Mouse (Mus musculus) forebrain, postnatal 0 days (tissue): ENCODE measurements around the gene Hrg. TPM values are rescaled to one million over a fixed set of nuclear protein-coding genes. Genes with fewer than 3 reads are reported as not detected.
"Not testable (repeated sequence)": the region's sequence is repeated elsewhere in the genome, so short reads cannot be mapped to it uniquely, and the experiment has no call there.

Experiments
- ATAC-seq: fragments of 200-750 bp; cut with Nextera tagmentation; 2 replicates; pipeline ENCODE4 v1.8.0; 2017; ENCODE audit warnings: mild to moderate bottlenecking, moderate library complexity
- DNase-seq: peaks from one replicate; pipeline ENCODE4 v3.0.0-alpha.2; 2015
- H3K27ac ChIP-seq: fragments of 300-500 bp; sonication (generic); 2 replicates; pipeline ENCODE4 v1.5.1; 2014; ENCODE audit warnings: low read depth, mild to moderate bottlenecking, antibody characterized with exemption, low read length, moderate library complexity, mixed read lengths
- H3K27me3 ChIP-seq: fragments of 300-500 bp; sonication (generic); 2 replicates; pipeline ENCODE4 v1.6.1; 2014; ENCODE audit warnings: mild to moderate bottlenecking, low read length, mixed read lengths; ENCODE audit not compliant: insufficient read depth
- H3K36me3 ChIP-seq: fragments of 300-500 bp; sonication (generic); 2 replicates; pipeline ENCODE4 v1.6.1; 2014; ENCODE audit warnings: mild to moderate bottlenecking, moderate library complexity; ENCODE audit not compliant: insufficient read depth
- H3K4me1 ChIP-seq: fragments of 300-500 bp; sonication (generic); 2 replicates; pipeline ENCODE4 v1.6.1; 2014; ENCODE audit warnings: antibody characterized with exemption; ENCODE audit not compliant: insufficient read depth
- H3K4me2 ChIP-seq: fragments of 300-500 bp; sonication (generic); 2 replicates; pipeline ENCODE4 v1.6.1; 2014; ENCODE audit warnings: low read depth, mild to moderate bottlenecking, moderate library complexity
- H3K4me3 ChIP-seq: fragments of 300-500 bp; sonication (generic); 2 replicates; pipeline ENCODE4 v1.5.1; 2014; ENCODE audit warnings: low read depth, low read length, mixed read lengths
- H3K9ac ChIP-seq: fragments of 300-500 bp; sonication (generic); 2 replicates; pipeline ENCODE4 v1.6.1; 2014; ENCODE audit warnings: mild to moderate bottlenecking
- H3K9me3 ChIP-seq: fragments of 300-500 bp; sonication (generic); 2 replicates; pipeline ENCODE4 v1.6.1; 2016; ENCODE audit warnings: low read length
- CTCF ChIP-seq: sonication (generic); IDR thresholded peaks from 2 replicates; pipeline ENCODE4 v1.5.1; 2016; ENCODE audit warnings: antibody characterized with exemption, control low read depth, low read depth
- WGBS: fragments of 180-500 bp; shearing (Covaris S2); extraction: QIAGEN DNeasy Blood & Tissue Kit; methylation state at CpG from one replicate; pipeline ENCODE4 v1.1.7; 2014; 5-methylcytosine and 5-hydroxymethylcytosine counted together
- polyA plus RNA-seq: library from polyadenylated mRNA; unstranded; fragments of >200 nt; fragmentation: Nextera tagmentation; extraction: Ambion mirVana; gene quantifications from 2 replicates; pipeline ENCODE4 v1.2.1, GENCODE M21; 2015
- total RNA-seq: library from RNA; depleted of rRNA; stranded (reverse); fragments of >200 nt; gene quantifications from 2 replicates; pipeline ENCODE4 v1.2.3, GENCODE M21; 2014

The Hrg gene
- total and polyA plus RNA-seq, 2 experiments from 2014 or later, result not detected

GRCm38 (mm10) chr16:22937631-22938030, 13.2 kb upstream of the Hrg start:
- Histone ChIP-seq H3K9me3 (no peaks in the 10 kb centered on the region), H3K36me3 (no peaks in the 10 kb centered on the region), H3K27me3 (no peaks in the 10 kb centered on the region), H3K27ac (no peak overlapping the region), H3K4me1 (no peaks in the 10 kb centered on the region), H3K4me3 (no peak overlapping the region), H3K9ac (no peak overlapping the region), H3K4me2 (no peak overlapping the region)
- TF ChIP-seq CTCF, result no peak
- no peak for ATAC-seq
- 91% methylated on average over 12 of the region's 12 CpGs for WGBS
- DNase-seq, result no peak

GRCm38 (mm10) chr16:22938541-22938940, 12.3 kb upstream of the Hrg start:
- DNase-seq (no peak), ATAC-seq (no peak)
- Histone ChIP-seq H3K9ac (no peak overlapping the region), H3K36me3 (no peaks in the 10 kb centered on the region), H3K4me2 (no peak overlapping the region), H3K4me3 (no peak overlapping the region), H3K27ac (no peak overlapping the region), H3K4me1 (no peaks in the 10 kb centered on the region), H3K27me3 (no peaks in the 10 kb centered on the region), H3K9me3 (no peaks in the 10 kb centered on the region)
- TF ChIP-seq CTCF, result no peak
- 81% methylated on average over 2 of the region's 2 CpGs for WGBS

DNA sequence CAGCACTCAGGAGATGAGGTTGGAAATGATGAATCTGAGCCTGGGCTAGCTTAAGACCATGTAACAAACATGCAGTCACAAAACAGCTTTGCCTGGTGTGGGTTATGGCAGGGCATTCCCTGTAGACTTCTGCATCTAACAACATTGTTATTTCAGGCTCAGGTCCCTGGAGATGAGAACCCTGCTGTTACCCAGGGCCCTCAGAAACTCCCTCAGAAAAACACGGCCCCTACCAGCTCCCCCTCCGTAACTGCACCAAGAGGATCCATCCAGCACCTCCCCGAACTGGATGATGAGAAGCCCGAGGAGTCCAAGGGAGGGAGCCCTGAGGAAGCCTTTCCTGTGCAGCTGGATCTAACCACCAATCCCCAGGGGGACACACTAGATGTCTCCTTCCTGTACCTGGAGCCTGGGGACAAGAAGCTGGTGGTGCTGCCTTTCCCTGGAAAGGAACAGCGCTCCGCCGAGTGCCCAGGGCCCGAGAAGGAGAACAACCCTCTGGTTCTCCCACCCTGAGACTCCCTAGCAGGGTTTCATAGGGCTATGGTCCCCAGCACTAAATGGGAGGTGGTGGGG, 11.7 kb upstream of the Hrg start:
- 85% methylated on average over 8 of the region's 8 CpGs for WGBS
- H3K27ac ChIP-seq, result no peak overlapping the region
- H3K4me3 ChIP-seq, result no peak overlapping the region
- H3K9me3 ChIP-seq, result no peaks in the 10 kb centered on the region
- H3K36me3 ChIP-seq, result no peaks in the 10 kb centered on the region
- H3K27me3 ChIP-seq, result no peaks in the 10 kb centered on the region
- no peak for TF ChIP-seq CTCF
- H3K4me1 ChIP-seq, result no peaks in the 10 kb centered on the region
- H3K4me2 ChIP-seq, result no peak overlapping the region
- ATAC-seq, result no peak
- DNase-seq, result no peak
- no peak overlapping the region for H3K9ac ChIP-seq

- H3K4me1 ChIP-seq, H3K27ac ChIP-seq, H3K4me3 ChIP-seq, H3K27me3 ChIP-seq, ATAC-seq, DNase-seq, H3K36me3 ChIP-seq, H3K4me2 ChIP-seq, H3K9ac ChIP-seq, H3K9me3 ChIP-seq: not testable (repeated sequence)
Observed at GRCm38 (mm10) chr16:22941825-22942476, 8.9 kb upstream of the Hrg start.

DNA sequence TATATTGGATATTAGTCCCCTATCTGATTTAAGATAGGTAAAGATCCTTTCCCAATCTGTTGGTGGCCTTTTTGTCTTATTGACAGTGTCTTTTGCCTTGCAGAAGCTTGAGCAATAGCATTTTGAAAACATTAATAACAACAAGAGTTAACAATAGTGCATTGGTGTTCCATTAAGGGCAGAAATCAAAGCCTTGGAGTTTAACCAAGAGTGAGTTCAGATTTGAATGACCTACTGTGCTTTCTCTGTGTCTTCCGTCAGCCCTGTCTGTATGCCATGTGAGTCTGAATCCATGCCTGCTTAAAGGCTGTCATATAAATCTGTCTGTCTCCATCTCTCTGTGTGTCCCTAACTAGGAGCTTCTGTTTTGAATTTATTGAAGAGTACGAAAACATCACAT, 3.5 kb upstream of the Hrg start:
- no peak overlapping the region for H3K4me2 ChIP-seq
- 79% methylated on average over 2 of the region's 2 CpGs for WGBS

DNA sequence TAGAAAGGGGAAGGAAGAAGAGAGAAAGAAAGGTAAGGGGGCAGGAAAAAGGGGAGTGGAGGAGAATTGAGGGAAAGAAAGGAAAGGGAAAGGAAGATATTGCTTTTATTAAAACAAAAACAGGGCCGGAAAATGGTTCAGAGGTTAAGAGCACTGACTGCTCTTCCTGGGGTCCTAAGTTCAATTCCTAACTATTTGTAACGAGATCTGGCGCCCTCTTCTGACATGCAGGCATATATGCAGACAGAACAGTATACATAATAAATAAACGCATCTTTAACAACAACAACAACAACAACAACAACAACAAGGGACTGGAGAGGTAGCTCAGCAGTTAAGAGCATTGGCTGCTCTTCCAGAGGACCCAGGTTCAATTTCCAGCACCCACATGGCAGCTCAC, 2.2 kb downstream of the Hrg start:
- ATAC-seq (no peak), DNase-seq (no peak)
- no peak overlapping the region for H3K27ac ChIP-seq
- H3K36me3 ChIP-seq, result no peaks in the 10 kb centered on the region
- TF ChIP-seq CTCF, result peak; percentile 43
- no peaks in the 10 kb centered on the region for H3K27me3 ChIP-seq
- H3K4me3 ChIP-seq, result no peak overlapping the region
- no peak overlapping the region for H3K4me2 ChIP-seq
- no peaks in the 10 kb centered on the region for H3K4me1 ChIP-seq
- H3K9me3 ChIP-seq, result no peaks in the 10 kb centered on the region
- no peak overlapping the region for H3K9ac ChIP-seq
- 36% methylated on average over 4 of the region's 4 CpGs for WGBS

More for the DNA sequence above, 3.5 kb upstream of the Hrg start:
- no peak for DNase-seq
- no peak for ATAC-seq
- H3K4me3 ChIP-seq, result no peak overlapping the region
- no peak for TF ChIP-seq CTCF
- H3K9me3 ChIP-seq, result no peaks in the 10 kb centered on the region
- no peaks in the 10 kb centered on the region for H3K4me1 ChIP-seq
- no peak overlapping the region for H3K9ac ChIP-seq
- H3K27ac ChIP-seq, result no peak overlapping the region
- no peaks in the 10 kb centered on the region for H3K27me3 ChIP-seq
- H3K36me3 ChIP-seq, result no peaks in the 10 kb centered on the region

DNA sequence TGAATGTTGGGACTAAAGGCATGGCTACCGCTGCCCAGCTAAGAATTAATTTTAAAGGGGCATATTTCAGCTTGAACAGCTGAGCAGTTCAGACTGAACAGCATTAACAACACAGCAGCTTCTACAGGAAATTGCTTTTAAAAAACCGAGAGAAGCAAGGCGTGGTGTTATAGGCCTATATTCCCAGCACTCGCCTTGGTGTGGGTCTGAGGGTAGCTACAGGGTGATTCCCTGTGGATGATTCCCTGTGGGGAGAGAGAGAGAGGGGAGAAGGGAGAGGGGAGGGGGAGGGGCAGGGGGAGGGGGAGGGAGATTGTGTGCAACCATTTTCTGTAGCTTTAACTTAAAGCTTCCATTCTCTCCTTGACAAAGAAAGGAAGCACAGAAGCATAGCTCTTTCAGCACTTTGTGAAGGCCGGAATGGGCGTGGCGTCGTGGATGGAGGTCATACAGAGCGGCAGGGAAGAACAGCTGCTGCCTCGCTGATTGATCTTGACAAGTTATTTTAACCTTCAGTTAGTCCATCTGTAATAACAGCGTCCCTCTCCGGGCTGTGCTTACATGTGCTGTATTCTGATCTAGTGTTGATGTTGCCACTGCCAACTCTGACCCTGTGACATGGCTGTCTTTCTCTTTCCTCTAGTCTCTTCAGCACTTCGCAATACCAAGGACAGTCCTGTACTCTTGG, 4.7 kb downstream of the Hrg start:
- WGBS, result 54% methylated on average over 13 of the region's 13 CpGs
- no peaks in the 10 kb centered on the region for H3K36me3 ChIP-seq
- no peaks in the 10 kb centered on the region for H3K4me1 ChIP-seq
- no peak overlapping the region for H3K27ac ChIP-seq
- no peaks in the 10 kb centered on the region for H3K27me3 ChIP-seq
- no peak overlapping the region for H3K4me2 ChIP-seq
- no peak for TF ChIP-seq CTCF
- no peak overlapping the region for H3K4me3 ChIP-seq
- no peak for DNase-seq
- no peak overlapping the region for H3K9ac ChIP-seq
- no peak for ATAC-seq
- no peaks in the 10 kb centered on the region for H3K9me3 ChIP-seq
